Mouse (Mus musculus) bone marrow, adult 2 months (tissue): ENCODE results near the gene Cdkl1.

Experiments used
- CTCF ChIP-seq: fragments of 200-500 bp; IDR thresholded peaks from 2 replicates; pipeline ENCODE4 v1.5.1; 2011; ENCODE audit warnings: low read length, control low read depth; ENCODE audit not compliant: control insufficient read depth, insufficient read depth
- POLR2A ChIP-seq: fragments of 200-500 bp; IDR thresholded peaks from 2 replicates; pipeline ENCODE4 v1.6.1; 2011; ENCODE audit warnings: low read depth, mild to moderate bottlenecking, control low read depth, low read length, borderline replicate concordance; ENCODE audit not compliant: control insufficient read depth

DNA sequence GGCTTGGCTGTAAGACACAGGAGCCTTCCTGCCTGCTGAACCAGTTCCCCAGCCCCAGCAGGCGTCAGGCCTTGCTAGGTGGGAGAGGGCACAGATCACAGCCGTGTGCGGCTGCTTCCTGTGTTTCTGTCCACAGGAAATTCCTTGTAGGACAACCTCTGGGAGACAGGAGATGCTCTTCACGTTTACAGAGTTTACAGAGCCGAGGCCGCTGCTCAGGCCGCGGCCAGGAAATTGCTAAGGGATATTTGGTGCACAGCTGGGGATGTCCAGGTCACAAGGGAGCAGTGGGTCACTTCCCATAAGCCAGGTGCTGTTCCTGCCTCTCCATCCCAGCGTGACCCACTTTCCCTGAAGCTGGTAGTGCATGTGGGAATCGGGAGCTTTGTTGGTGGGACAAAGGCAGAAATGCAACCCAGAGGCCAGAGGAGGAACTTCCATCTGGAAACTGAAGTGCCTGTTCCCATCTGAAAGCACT, 39.2 kb downstream of the Cdkl1 start:
- TF ChIP-seq POLR2A (no peak), CTCF (no peak)
